Mouse (Mus musculus): ENCODE measurements at regions not wholly inside any gene's neighbourhood (a gene's known extent, or its start where the extent isn't known, plus 50 kb on each side); places are given as distances from the start of the nearest gene placed in this dataset.
A peak's percentile ranks its signal among the peaks of the same experiment; 100 is the strongest.

- no peak for DNase-seq (ENCODE audit: low spot score in 2 of 2)
Measured at GRCm38 (mm10) chr8:35987327-35987726, 221.7 kb downstream of the Gm19410 start.

DNA sequence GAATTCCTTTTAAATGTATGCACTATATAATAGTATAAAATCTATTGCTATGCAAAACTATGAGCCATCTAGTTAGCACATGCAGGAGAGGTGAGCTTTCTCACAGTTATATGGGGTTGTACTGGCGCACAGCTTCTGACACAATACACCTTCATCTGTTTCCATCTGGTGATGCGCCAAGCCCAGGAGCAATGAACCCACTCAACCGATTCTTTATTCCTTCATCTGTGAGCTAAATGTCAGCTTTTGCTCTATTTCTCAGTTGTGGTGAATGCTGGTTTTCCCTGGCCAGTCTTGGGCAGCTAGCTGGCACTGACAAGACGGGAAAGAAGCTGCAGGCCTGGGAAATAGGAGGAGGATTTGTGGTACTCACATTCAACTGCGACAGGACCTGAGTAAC, 225.4 kb downstream of the Gm19410 start:
- no peak for DNase-seq (ENCODE audit: low spot score in 2 of 2)

GRCm38 (mm10) chr8:35991936-35992603, 226.5 kb downstream of the Gm19410 start:
- no peak for DNase-seq (ENCODE audit: low spot score in 2 of 2)

- no peak for DNase-seq (ENCODE audit: low spot score in 2 of 2)
Measured at GRCm38 (mm10) chr8:35996330-35997077, 230.9 kb downstream of the Gm19410 start.

GRCm38 (mm10) chr8:35999584-35999983, 234.0 kb downstream of the Gm19410 start:
- no peak for DNase-seq (ENCODE audit: low spot score in 2 of 2)

- DNase-seq (ENCODE audit: low spot score in 2 of 2): no peak
Measured at GRCm38 (mm10) chr8:36004387-36004786, 238.8 kb downstream of the Gm19410 start.

GRCm38 (mm10) chr8:36005536-36005935, 239.9 kb downstream of the Gm19410 start:
- no peak for DNase-seq (ENCODE audit: low spot score in 2 of 2)

DNA sequence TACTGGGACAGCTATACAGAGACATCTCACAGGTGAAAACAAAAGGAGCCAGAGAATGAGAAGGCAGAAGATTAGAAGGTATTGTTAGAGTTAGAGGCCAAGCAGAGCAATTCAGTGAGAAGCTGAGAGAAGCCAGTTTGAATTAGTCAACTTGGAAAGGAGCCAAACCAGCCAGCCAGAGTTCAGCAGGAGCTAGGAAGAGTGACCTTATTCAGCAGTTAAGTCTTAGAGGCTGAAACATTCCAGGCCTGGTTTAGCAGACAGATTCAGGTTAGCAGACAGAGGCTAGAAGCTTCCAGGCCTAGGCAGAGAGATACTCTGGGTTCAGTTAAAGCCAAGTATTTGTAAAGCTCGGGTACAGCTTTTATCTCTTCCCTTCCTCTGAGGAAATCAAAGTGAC, 242.1 kb downstream of the Gm19410 start:
- no peak for DNase-seq (ENCODE audit: low spot score in 2 of 2)

GRCm38 (mm10) chr8:36009565-36009964, 244.0 kb downstream of the Gm19410 start:
- DNase-seq (ENCODE audit: low spot score in 2 of 2): no peak

- DNase-seq (ENCODE audit: low spot score in 2 of 2): no peak
Measured at GRCm38 (mm10) chr8:36010446-36011217, 245.0 kb downstream of the Gm19410 start.

- peak; percentile 11 to 49 for DNase-seq (ENCODE audit: low spot score in 2 of 2)
Measured at GRCm38 (mm10) chr8:36014862-36015261, 249.3 kb downstream of the Gm19410 start.

- DNase-seq (ENCODE audit: low spot score in 2 of 2): no peak
Measured at GRCm38 (mm10) chr8:36016321-36017114, 250.9 kb downstream of the Gm19410 start.

DNA sequence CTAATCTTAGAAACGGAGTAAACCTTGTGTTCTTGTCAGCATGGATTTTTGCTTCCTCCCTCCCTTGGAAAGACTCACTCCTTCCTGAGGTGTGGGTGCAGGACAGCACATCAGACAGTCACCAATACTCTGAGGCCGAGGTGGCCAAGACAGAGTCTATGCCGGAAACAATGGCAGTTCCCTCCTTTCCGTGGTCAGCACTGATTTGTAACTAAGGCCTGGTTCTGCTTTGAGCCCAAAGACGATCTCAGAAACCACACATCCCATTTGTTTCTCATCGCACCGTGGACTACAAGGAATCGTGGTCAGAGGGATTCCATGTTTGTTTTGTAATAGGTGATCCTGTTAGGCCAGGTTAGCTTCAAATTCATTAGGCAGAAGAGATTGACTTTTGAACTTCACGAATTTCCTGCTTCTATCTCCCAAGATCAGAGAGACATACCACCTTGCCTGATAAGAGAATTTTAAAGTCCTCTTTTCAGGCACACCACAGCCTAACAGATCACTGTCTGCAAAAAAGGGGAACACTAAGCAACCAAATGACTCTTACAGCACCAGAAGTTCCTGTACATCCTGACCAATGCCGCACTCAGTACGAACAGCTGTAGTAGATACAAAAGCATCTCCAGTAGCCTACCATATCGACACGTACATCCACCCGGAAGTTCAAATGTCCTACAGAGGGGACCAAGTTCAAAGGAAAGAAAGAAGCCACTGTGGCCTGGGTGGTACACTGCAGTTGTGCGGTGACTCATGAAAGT, 253.6 kb downstream of the Gm19410 start:
- DNase-seq (ENCODE audit: low spot score in 2 of 2): no peak

DNA sequence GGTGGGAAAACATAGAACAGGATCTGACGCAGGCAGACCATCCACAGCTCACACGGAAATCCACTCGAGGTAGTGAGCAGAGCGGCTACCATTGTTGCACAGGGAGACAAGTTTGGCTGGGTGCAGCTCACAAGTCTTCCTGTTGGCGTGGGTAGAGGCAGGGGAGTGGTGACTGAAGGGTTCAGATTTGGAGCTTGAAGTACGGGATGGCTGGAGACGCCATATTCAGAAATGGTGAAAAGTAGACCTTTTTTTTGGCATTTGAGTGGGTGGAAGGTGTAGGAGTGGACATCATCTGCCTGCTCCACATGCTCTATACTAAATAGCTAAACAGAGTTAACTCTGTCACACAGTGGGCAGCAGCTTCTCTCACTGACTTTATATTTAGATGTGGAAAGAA, 254.3 kb downstream of the Gm19410 start:
- DNase-seq (ENCODE audit: low spot score in 2 of 2): no peak

GRCm38 (mm10) chr8:36027586-36027985, 262.0 kb downstream of the Gm19410 start:
- peak; percentile 21 to 76 for DNase-seq (ENCODE audit: low spot score in 2 of 2)

- no peak for DNase-seq (ENCODE audit: low spot score in 2 of 2)
Measured at GRCm38 (mm10) chr8:36028121-36028955, 262.7 kb downstream of the Gm19410 start.

DNA sequence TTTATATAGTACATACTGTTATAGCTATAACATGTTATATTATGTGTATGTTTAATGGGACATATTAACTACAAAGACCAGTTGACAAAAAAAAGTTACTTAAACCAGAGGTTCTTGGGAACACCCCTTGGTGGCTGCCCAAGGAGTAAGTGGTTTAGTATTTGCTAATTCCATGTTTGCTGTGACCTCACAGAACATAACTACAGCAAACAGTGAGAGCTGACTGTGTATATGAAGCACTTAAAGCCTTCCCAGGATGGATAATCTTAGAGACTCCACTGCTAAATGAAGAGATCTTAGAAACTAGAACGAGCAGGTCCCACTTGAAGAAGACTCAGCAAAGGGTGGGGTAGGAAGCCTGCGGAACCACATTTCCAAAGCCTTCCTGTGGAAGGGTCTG, 263.9 kb downstream of the Gm19410 start:
- no peak for DNase-seq (ENCODE audit: low spot score in 2 of 2)

DNA sequence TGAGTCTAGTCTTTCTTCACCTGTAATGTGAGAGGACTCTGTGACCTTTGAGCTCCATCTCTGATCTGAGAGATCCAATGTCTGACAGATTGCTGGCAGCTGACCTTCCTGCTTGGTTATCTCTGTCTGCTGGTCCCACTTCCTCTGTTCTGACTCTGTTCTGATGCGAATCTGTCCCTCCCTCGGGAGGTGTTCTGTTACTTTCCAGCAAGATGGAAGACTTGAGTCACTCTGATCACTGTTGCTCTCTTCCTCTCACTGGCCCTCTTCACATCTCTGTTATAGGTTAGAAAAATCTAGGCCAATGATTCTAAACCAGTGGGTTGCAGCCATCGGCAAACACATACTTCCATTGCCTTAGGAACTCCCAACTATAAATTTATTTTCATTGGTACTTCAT, 264.6 kb downstream of the Gm19410 start:
- no peak for DNase-seq (ENCODE audit: low spot score in 2 of 2)

GRCm38 (mm10) chr8:36031966-36032719, 266.6 kb downstream of the Gm19410 start:
- DNase-seq (ENCODE audit: low spot score in 2 of 2): peak; percentile 64 to 90

Measured in layer of hippocampus, adult 18-20 months (tissue).